Mouse (Mus musculus): ENCODE results near the gene Cdk8.
A peak's percentile ranks its signal among the peaks of the same experiment; 100 is the strongest.

Gene Cdk8

GRCm38 (mm10) chr5:146199073-146199472 lies 32.0 kb upstream of the Cdk8 start:
- Histone ChIP-seq H3K36me3 (ENCODE audit: insufficient read depth, low read length) (peaks cover 8% of the 10 kb centered on the region), H3K4me1 (replicated peaks; ENCODE audit: low read depth, low read length) (no peaks in the 10 kb centered on the region), H3K9me3 (ENCODE audit: low read length) (no peaks in the 10 kb centered on the region), H3K27me3 (ENCODE audit: insufficient read depth, low read length) (no peaks in the 10 kb centered on the region), H3K4me3 (replicated peaks; ENCODE audit: low read length) (no peak overlapping the region)
- no peak for TF ChIP-seq CTCF (conservative IDR thresholded peaks at IDR 0.05; ENCODE audit: low read length)
- no peak for TF ChIP-seq NANOG (IDR thresholded peaks at IDR 0.05; ENCODE audit: borderline replicate concordance, low read length)
- TF ChIP-seq POU5F1 (IDR thresholded peaks at IDR 0.05; ENCODE audit: borderline replicate concordance, low read length), result no peak

DNA sequence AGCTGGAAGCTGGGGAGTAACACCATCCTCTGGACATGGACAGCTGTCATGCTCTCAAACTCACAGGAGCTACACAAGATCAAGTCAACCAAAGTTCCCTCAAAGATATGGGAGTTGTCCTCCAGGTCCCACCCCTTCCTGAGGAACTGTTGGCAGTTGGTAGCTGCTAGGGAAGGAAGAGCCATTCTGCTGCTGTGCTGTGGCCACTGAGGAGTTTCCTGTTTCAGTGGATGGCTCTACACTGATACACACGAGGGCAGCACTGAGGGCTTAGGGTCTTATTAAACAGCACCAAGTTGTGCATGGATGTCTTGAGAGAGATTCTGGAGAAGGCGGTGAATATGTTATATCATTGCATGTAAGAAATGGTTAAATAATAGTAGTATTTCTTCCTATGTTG lies 31.5 kb upstream of the Cdk8 start:
- H3K9me3 ChIP-seq (ENCODE audit: low read length), result no peaks in the 10 kb centered on the region
- H3K36me3 ChIP-seq (ENCODE audit: insufficient read depth, low read length), result peaks cover 12% of the 10 kb centered on the region
- no peak for TF ChIP-seq POU5F1 (IDR thresholded peaks at IDR 0.05; ENCODE audit: borderline replicate concordance, low read length)
- 0 out of 2 replicates have a peak, but pooled peaks have one; percentile 5 for TF ChIP-seq CTCF (conservative IDR thresholded peaks at IDR 0.05; ENCODE audit: low read length)
- TF ChIP-seq NANOG (IDR thresholded peaks at IDR 0.05; ENCODE audit: borderline replicate concordance, low read length), result no peak
- H3K4me1 ChIP-seq (replicated peaks; ENCODE audit: low read depth, low read length), result no peaks in the 10 kb centered on the region
- H3K4me3 ChIP-seq (replicated peaks; ENCODE audit: low read length), result no peak overlapping the region
- no peaks in the 10 kb centered on the region for H3K27me3 ChIP-seq (ENCODE audit: insufficient read depth, low read length)

DNA sequence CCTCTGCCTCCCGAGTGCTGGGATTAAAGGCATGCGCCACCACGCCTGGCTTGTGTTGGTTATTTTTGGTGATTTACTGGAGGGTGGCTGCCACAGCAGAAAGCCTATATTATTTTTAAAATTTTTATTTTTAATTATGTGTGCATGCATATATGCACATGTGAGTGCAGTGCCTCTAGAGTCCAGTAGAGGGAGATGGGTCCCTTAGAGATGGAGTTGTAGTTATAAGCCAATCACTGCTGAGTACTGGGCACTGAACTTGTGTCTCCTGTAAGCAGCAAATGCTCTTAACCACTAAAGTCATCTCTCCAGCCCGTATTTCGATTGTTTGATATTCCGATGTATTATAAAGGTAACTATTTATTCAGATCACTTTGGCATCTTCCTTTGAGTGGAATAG lies 30.4 kb upstream of the Cdk8 start:
- Histone ChIP-seq H3K36me3 (ENCODE audit: insufficient read depth, low read length) (peaks cover 23% of the 10 kb centered on the region), H3K9me3 (ENCODE audit: low read length) (no peaks in the 10 kb centered on the region), H3K4me3 (replicated peaks; ENCODE audit: low read length) (no peak overlapping the region), H3K4me1 (replicated peaks; ENCODE audit: low read depth, low read length) (no peaks in the 10 kb centered on the region), H3K27me3 (ENCODE audit: insufficient read depth, low read length) (no peaks in the 10 kb centered on the region)
- peak; percentile 60 for TF ChIP-seq CTCF (conservative IDR thresholded peaks at IDR 0.05; ENCODE audit: low read length)
- TF ChIP-seq NANOG (IDR thresholded peaks at IDR 0.05; ENCODE audit: borderline replicate concordance, low read length), result no peak
- no peak for TF ChIP-seq POU5F1 (IDR thresholded peaks at IDR 0.05; ENCODE audit: borderline replicate concordance, low read length)

DNA sequence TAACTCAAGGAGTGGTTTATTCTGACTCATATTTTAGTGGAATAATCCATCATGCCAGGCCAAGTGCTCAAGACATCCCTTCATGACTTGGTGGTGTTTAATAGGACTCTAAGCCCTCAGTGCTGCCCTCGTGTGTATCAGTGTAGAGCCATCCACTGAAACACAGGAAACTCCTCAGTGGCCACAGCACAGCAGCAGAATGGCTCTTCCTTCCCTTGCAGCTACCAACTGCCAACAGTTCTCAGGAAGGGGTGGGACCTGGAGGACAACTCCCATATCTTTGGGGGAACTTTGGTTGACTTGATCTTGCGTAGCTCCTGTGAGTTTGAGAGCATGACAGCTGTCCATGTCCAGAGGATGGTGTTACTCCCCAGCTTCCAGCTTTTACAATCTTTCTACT lies 27.1 kb upstream of the Cdk8 start:
- no peak for TF ChIP-seq POU5F1 (IDR thresholded peaks at IDR 0.05; ENCODE audit: borderline replicate concordance, low read length)
- TF ChIP-seq NANOG (IDR thresholded peaks at IDR 0.05; ENCODE audit: borderline replicate concordance, low read length), result no peak
- TF ChIP-seq CTCF (conservative IDR thresholded peaks at IDR 0.05; ENCODE audit: low read length), result no peak

GRCm38 (mm10) chr5:146205537-146205936 lies 25.5 kb upstream of the Cdk8 start:
- Histone ChIP-seq H3K27me3 (ENCODE audit: insufficient read depth, low read length) (no peaks in the 10 kb centered on the region), H3K36me3 (ENCODE audit: insufficient read depth, low read length) (peaks cover 68% of the 10 kb centered on the region), H3K4me3 (replicated peaks; ENCODE audit: low read length) (no peak overlapping the region), H3K4me1 (replicated peaks; ENCODE audit: low read depth, low read length) (peaks cover 8% of the 10 kb centered on the region), H3K9me3 (ENCODE audit: low read length) (no peaks in the 10 kb centered on the region)
- TF ChIP-seq POU5F1 (IDR thresholded peaks at IDR 0.05; ENCODE audit: borderline replicate concordance, low read length), result no peak
- no peak for TF ChIP-seq NANOG (IDR thresholded peaks at IDR 0.05; ENCODE audit: borderline replicate concordance, low read length)

More for the DNA sequence above, 27.1 kb upstream of the Cdk8 start:
- Histone ChIP-seq H3K4me3 (replicated peaks; ENCODE audit: low read length) (no peak overlapping the region), H3K27me3 (ENCODE audit: insufficient read depth, low read length) (no peaks in the 10 kb centered on the region), H3K9me3 (ENCODE audit: low read length) (no peaks in the 10 kb centered on the region), H3K36me3 (ENCODE audit: insufficient read depth, low read length) (peaks cover 56% of the 10 kb centered on the region), H3K4me1 (replicated peaks; ENCODE audit: low read depth, low read length) (peaks cover 3% of the 10 kb centered on the region; the same call in 1 of the 2 replicates)

DNA sequence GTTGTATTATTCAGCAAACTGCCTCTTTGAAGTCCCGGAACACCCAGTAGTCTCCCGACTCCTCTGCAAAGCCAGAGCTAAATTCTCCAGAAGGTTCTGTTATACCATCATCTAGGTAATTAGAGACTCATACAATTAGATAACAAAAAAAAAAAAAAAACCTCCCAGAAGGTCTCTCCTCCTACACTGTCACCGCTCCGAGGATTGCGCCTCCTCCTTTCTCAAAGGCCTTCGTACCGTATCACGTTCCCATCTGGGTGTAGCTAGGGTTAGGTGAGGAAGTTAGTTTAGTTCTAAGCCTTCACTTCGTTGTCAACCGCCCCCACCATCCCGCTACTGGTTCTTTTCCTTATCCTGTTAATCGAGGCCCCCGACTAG lies 10.5 kb upstream of the Cdk8 start:
- Histone ChIP-seq H3K4me1 (replicated peaks; ENCODE audit: low read depth, low read length) (peaks cover 15% of the 10 kb centered on the region), H3K9me3 (ENCODE audit: low read length) (no peaks in the 10 kb centered on the region), H3K4me3 (replicated peaks; ENCODE audit: low read length) (peak overlapping the region; percentile 82), H3K27me3 (ENCODE audit: insufficient read depth, low read length) (peaks cover 5% of the 10 kb centered on the region), H3K36me3 (ENCODE audit: insufficient read depth, low read length) (peaks cover 36% of the 10 kb centered on the region)
- TF ChIP-seq NANOG (IDR thresholded peaks at IDR 0.05; ENCODE audit: borderline replicate concordance, low read length), result no peak
- TF ChIP-seq POU5F1 (IDR thresholded peaks at IDR 0.05; ENCODE audit: borderline replicate concordance, low read length), result no peak
- TF ChIP-seq CTCF (conservative IDR thresholded peaks at IDR 0.05; ENCODE audit: low read length), result no peak

DNA sequence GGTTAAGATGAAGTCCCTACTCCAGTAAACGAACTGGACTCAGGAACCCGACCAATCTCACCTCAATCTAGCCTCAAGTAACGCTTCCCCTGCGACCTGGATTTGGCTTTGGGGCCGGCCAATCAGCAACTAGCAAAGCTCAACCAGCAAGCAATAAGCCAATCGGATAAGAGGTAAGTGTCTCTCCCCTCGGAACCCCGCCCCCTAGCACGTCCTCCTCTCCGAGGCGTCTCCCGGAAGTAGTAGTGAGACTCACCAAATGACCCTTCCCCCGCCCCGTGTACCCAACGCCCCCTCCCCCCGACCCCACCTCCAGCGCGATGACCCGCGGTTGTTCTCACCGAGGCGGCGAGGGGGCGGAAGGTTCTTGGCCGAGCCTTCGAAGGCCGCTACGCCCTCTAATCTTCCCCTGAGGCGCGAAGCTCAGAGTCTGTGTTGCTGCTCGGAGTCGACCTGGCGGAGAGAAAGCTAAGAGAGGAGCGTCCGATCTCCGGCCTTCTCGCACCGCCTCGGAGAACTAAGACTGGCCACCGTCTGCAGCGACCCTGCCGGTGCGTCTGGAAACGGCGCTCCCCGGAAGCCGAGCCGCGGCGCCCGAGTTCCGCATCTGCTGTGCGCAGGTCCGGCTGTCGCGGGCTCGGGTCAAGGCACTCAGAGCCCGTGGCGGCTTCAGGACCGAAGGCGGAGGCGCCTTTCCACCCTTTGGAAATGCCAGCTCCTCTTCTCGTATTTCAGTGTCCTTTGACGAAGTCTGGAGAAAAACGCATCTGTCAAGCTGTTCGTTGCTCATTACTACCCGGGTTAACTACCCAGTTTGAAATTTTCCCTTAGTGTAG lies 9.9 kb upstream of the Cdk8 start, which contains the start of gene Rnf6:
Gene Rnf6, minus strand, starts transcription at position 677 of the 836 bp plus-strand sequence.
- peaks cover 30% of the 10 kb centered on the region for H3K36me3 ChIP-seq (ENCODE audit: insufficient read depth, low read length)
- TF ChIP-seq CTCF (conservative IDR thresholded peaks at IDR 0.05; ENCODE audit: low read length) (no peak), POU5F1 (IDR thresholded peaks at IDR 0.05; ENCODE audit: borderline replicate concordance, low read length) (no peak), NANOG (IDR thresholded peaks at IDR 0.05; ENCODE audit: borderline replicate concordance, low read length) (no peak)

DNA sequence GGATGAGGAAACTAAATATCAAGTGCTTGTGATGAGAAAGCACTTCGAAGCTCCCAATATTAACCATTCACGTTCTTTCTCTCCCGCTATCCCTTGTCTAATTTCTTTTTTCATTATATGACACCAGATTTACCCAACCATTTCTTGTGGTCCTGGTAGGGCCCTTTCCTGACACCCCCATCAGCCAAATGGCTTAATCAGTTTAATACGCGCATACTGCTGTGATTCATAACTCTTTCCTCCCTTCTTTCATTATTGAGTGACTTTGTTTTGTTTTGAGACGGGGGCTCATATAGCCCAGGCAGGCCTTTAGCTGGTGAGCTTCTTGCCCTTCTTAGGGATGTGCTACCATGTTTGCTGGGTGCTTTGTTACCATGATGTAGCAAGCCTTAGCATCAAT lies 9.3 kb upstream of the Cdk8 start:
- Histone ChIP-seq H3K4me1 (replicated peaks; ENCODE audit: low read depth, low read length) (peaks cover 15% of the 10 kb centered on the region), H3K36me3 (ENCODE audit: insufficient read depth, low read length) (peaks cover 28% of the 10 kb centered on the region), H3K9me3 (ENCODE audit: low read length) (no peaks in the 10 kb centered on the region), H3K4me3 (replicated peaks; ENCODE audit: low read length) (peak overlapping the region; percentile 84), H3K27me3 (ENCODE audit: insufficient read depth, low read length) (peaks cover 5% of the 10 kb centered on the region)
- TF ChIP-seq POU5F1 (IDR thresholded peaks at IDR 0.05; ENCODE audit: borderline replicate concordance, low read length) (no peak), NANOG (IDR thresholded peaks at IDR 0.05; ENCODE audit: borderline replicate concordance, low read length) (no peak), CTCF (conservative IDR thresholded peaks at IDR 0.05; ENCODE audit: low read length) (no peak)

More for the DNA sequence above, 9.9 kb upstream of the Cdk8 start, which contains the start of gene Rnf6:
- Histone ChIP-seq H3K4me3 (replicated peaks; ENCODE audit: low read length) (peak within 1 kb of the TSS; percentile 84), H3K4me1 (replicated peaks; ENCODE audit: low read depth, low read length) (peaks cover 15% of the 10 kb centered on the region), H3K9me3 (ENCODE audit: low read length) (no peaks in the 10 kb centered on the region), H3K27me3 (ENCODE audit: insufficient read depth, low read length) (peaks cover 5% of the 10 kb centered on the region)
